Mouse (Mus musculus) kidney, postnatal 0 days (tissue): ENCODE data around the gene Tbc1d1. TPM values are rescaled to one million over a fixed set of nuclear protein-coding genes. Genes with fewer than 3 reads are reported as not detected.

Experiments
- ATAC-seq: fragments of 200-750 bp; cut with Nextera tagmentation; replicated peaks from 2 replicates; pipeline ENCODE4 v1.8.0; 2017; ENCODE audit warnings: low read depth, moderate number of reproducible peaks, moderate TSS enrichment, moderate library complexity; ENCODE audit not compliant: low FRiP score
- DNase-seq: peaks from one replicate; pipeline ENCODE4 v3.0.0-alpha.2; 2016; ENCODE audit warnings: low spot score
- H3K27ac ChIP-seq: fragments of 300-500 bp; sonication (generic); 2 replicates; pipeline ENCODE4 v1.5.1; 2014; ENCODE audit warnings: mild to moderate bottlenecking
- H3K27me3 ChIP-seq: fragments of 300-500 bp; sonication (generic); 2 replicates; pipeline ENCODE4 v1.6.1; 2014; ENCODE audit warnings: low read length, mixed read lengths; ENCODE audit not compliant: insufficient read depth
- H3K36me3 ChIP-seq: fragments of 300-500 bp; sonication (generic); 2 replicates; pipeline ENCODE4 v1.6.1; 2014; ENCODE audit warnings: low read length, mixed read lengths; ENCODE audit not compliant: insufficient read depth
- H3K4me1 ChIP-seq: fragments of 300-500 bp; sonication (generic); replicated peaks from 2 replicates; pipeline ENCODE4 v1.6.1; 2014; ENCODE audit warnings: antibody characterized with exemption, low read length, mixed read lengths; ENCODE audit not compliant: insufficient read depth
- H3K4me2 ChIP-seq: fragments of 300-500 bp; sonication (generic); 2 replicates; pipeline ENCODE4 v1.6.1; 2014; ENCODE audit warnings: mild to moderate bottlenecking, low read length, moderate library complexity, mixed read lengths
- H3K4me3 ChIP-seq: fragments of 300-500 bp; sonication (generic); replicated peaks from 2 replicates; pipeline ENCODE4 v1.5.1; 2014; ENCODE audit warnings: low read depth, low read length
- H3K9ac ChIP-seq: fragments of 300-500 bp; sonication (generic); 2 replicates; pipeline ENCODE4 v1.6.1; 2014; ENCODE audit warnings: low read depth, low read length
- H3K9me3 ChIP-seq: fragments of 300-500 bp; sonication (generic); replicated peaks from 2 replicates; pipeline ENCODE4 v1.6.1; 2016; ENCODE audit warnings: low read length, inconsistent platforms, mixed read lengths
- CTCF ChIP-seq: IDR thresholded peaks from 2 replicates; pipeline ENCODE4 v1.5.1; 2016; ENCODE audit warnings: antibody characterized with exemption, low read depth, mild to moderate bottlenecking, moderate library complexity
- WGBS: fragments of 180-500 bp; shearing (Covaris S2); extraction: QIAGEN DNeasy Blood & Tissue Kit; methylation state at CpG from one replicate; pipeline ENCODE4 v1.1.7; 2014; 5-methylcytosine and 5-hydroxymethylcytosine counted together
- polyA plus RNA-seq: library from polyadenylated mRNA; unstranded; fragments of >200 nt; fragmentation: Nextera tagmentation; extraction: Ambion mirVana; gene quantifications from 2 replicates; pipeline ENCODE4 v1.2.1, GENCODE M21; 2015

The Tbc1d1 gene
- polyA plus RNA-seq, 1 experiment from 2014 or later, result 26.2 TPM

DNA sequence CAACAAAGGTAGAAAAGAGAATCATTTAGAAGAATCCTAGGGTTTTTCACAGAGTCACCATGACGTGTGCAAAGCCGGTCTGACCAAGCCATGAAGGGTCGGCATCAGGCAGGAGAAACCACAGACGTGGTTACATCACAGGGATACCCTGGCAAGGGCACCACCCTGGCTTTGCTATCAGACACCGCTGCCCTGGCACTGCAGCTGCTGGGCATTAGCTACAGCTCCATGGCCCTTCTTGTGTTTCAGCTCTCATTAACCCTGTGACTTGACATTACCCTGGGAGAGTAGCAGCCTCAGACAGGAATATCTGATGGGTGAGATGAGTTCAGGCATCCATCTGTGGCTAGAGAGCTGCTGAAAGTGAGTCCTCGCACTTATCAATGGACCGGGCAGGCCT, 42.5 kb downstream of the Tbc1d1 start:
- 72% methylated on average over 7 of the region's 7 CpGs for WGBS
- H3K4me2 ChIP-seq, result no peak overlapping the region
- no peak for DNase-seq
- no peaks in the 10 kb centered on the region for H3K9me3 ChIP-seq
- H3K27ac ChIP-seq, result no peak overlapping the region
- H3K27me3 ChIP-seq, result no peaks in the 10 kb centered on the region
- no peaks in the 10 kb centered on the region for H3K36me3 ChIP-seq
- 0 out of 2 replicates have a peak, but pooled peaks cover 7% of the 10 kb centered on the region for H3K4me1 ChIP-seq
- no peak for TF ChIP-seq CTCF
- H3K4me3 ChIP-seq, result no peak overlapping the region
- ATAC-seq, result no peak
- H3K9ac ChIP-seq, result no peak overlapping the region

DNA sequence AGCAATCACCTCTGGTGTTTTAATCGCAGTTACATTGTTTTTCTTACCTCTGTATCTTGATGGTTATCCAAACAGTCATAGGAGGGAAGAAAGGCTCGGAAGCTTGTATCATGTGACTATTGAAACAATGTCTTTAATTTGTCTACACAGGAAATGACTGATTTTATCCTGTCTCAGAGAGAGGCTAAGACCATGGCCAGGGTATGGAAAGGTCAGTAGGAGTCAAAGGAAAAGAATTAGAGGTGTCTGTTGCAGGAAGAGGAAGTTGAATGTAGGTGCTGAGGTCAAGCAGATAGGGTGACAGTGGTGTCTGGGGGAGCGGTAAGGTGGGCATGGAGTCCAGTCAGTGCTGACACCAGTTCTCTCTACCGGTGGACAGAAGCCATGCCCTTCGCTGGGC, 45.0 kb downstream of the Tbc1d1 start:
- WGBS, result 28% methylated on average over 5 of the region's 5 CpGs

DNA sequence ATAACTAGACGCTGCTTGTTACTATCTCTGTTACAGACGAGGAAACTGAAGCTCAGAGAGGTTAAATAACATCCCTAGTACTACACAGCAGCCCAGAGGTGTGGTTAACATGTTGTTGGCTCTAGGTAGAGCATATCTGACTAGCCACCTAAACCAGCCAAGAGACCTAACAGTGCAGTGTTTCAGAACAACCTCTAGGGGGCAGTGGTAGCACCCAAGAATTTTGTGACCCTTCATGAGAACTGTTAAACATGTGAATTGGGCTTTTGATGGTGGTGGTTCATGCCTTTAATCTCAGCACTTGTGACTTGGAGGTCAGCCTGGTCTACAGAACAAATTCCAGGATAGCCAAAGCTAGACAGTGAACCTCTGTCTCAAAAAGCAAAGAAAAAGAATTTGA, 46.2 kb downstream of the Tbc1d1 start:
- WGBS, result 34% methylated on average over 2 of the region's 2 CpGs
- no peaks in the 10 kb centered on the region for H3K36me3 ChIP-seq
- peak; percentile 97 for TF ChIP-seq CTCF
- 0 out of 2 replicates have a peak, but pooled peaks cover under 1% of the 10 kb centered on the region for H3K4me1 ChIP-seq
- no peaks in the 10 kb centered on the region for H3K27me3 ChIP-seq
- H3K4me2 ChIP-seq, result no peak overlapping the region
- H3K9ac ChIP-seq, result no peak overlapping the region
- no peak overlapping the region for H3K4me3 ChIP-seq
- H3K27ac ChIP-seq, result no peak overlapping the region
- DNase-seq, result peak; percentile 80
- H3K9me3 ChIP-seq, result no peaks in the 10 kb centered on the region
- ATAC-seq, result no peak

More for the DNA sequence above, 45.0 kb downstream of the Tbc1d1 start:
- DNase-seq (peak; percentile 11), ATAC-seq (no peak)
- no peak overlapping the region for H3K9ac ChIP-seq
- 0 out of 2 replicates have a peak, but pooled peaks cover 7% of the 10 kb centered on the region for H3K4me1 ChIP-seq
- TF ChIP-seq CTCF, result no peak
- H3K9me3 ChIP-seq, result no peaks in the 10 kb centered on the region
- H3K36me3 ChIP-seq, result no peaks in the 10 kb centered on the region
- H3K27me3 ChIP-seq, result no peaks in the 10 kb centered on the region
- H3K4me2 ChIP-seq, result no peak overlapping the region
- H3K4me3 ChIP-seq, result no peak overlapping the region
- H3K27ac ChIP-seq, result no peak overlapping the region

DNA sequence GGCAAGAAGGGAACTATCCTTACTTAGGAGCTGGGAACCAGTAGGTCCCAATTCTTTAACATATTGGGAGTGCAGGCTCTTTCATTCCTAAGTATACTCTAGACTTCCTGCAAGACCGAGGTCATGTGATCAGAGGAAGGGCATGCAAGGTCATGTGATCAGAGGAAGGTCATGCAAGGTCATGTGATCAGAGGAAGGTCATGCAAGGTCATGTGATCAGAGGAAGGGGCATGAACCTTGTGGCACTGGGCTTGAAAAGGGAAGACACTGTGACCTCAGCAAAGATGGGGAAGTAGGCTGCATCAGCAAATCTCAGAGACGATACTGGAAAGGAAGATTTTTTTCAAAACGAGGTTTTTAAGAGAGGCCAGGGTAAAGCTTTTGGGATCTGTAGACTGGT, 49.5 kb downstream of the Tbc1d1 start:
- Histone ChIP-seq H3K9me3 (no peaks in the 10 kb centered on the region), H3K4me3 (no peak overlapping the region), H3K36me3 (no peaks in the 10 kb centered on the region), H3K4me1 (no peaks in the 10 kb centered on the region), H3K27me3 (no peaks in the 10 kb centered on the region), H3K9ac (no peak overlapping the region), H3K4me2 (no peak overlapping the region), H3K27ac (no peak overlapping the region)
- TF ChIP-seq CTCF, result no peak
- ATAC-seq (no peak), DNase-seq (no peak)
- WGBS, result 70% methylated on average over 3 of the region's 3 CpGs

DNA sequence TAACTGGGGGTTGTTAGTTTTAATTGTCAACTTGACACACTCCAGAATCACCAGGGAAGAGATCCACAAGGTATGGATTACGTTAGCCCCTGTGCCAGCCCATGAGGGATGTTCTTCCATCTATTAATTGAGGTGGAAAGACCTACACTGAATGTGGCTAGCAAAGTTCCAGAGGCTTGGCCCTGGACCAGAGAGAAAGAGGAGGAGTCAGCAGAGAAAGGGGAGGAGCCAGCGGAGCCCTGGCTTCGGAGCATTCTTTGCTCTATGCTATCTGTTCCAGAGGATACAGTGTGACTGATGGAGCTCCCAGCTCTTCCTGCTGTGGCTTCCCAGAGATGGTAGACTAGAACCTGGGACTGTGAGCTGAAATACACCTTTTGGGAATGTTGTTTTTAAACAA, 50.3 kb downstream of the Tbc1d1 start:
- H3K4me3 ChIP-seq, result no peak overlapping the region
- no peak overlapping the region for H3K27ac ChIP-seq
- 59% methylated on average over 3 of the region's 3 CpGs for WGBS
- no peaks in the 10 kb centered on the region for H3K4me1 ChIP-seq
- H3K9ac ChIP-seq, result no peak overlapping the region
- H3K36me3 ChIP-seq, result no peaks in the 10 kb centered on the region
- DNase-seq (no peak), ATAC-seq (no peak)
- no peak overlapping the region for H3K4me2 ChIP-seq
- no peak for TF ChIP-seq CTCF
- H3K27me3 ChIP-seq, result no peaks in the 10 kb centered on the region
- no peaks in the 10 kb centered on the region for H3K9me3 ChIP-seq

DNA sequence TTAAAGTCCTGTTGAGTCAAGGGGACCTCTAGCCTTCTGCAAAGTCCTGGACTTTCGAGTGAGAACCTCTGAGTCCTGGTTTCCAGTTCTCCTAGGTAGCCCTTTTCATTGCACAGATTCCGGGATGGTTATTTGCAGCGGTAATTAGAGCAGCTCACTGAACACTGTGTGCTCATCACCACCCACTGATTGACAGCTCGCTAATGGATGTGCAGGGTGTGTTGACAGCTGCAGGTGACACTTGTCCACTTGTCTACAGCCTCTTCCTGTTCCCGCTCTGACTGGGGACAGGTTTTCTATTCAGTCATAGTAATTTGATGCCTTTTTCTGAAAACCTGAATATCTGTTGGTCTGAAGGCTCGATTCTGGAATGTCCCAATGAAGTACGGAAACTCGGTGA, 50.8 kb downstream of the Tbc1d1 start:
- Histone ChIP-seq H3K4me3 (no peak overlapping the region), H3K27ac (no peak overlapping the region), H3K9me3 (no peaks in the 10 kb centered on the region), H3K9ac (no peak overlapping the region), H3K27me3 (no peaks in the 10 kb centered on the region), H3K4me1 (no peaks in the 10 kb centered on the region), H3K36me3 (no peaks in the 10 kb centered on the region), H3K4me2 (no peak overlapping the region)
- whole genome bisulfite sequencing, result 71% methylated on average over 8 of the region's 8 CpGs
- ATAC-seq (no peak), DNase-seq (no peak)
- TF ChIP-seq CTCF, result no peak

DNA sequence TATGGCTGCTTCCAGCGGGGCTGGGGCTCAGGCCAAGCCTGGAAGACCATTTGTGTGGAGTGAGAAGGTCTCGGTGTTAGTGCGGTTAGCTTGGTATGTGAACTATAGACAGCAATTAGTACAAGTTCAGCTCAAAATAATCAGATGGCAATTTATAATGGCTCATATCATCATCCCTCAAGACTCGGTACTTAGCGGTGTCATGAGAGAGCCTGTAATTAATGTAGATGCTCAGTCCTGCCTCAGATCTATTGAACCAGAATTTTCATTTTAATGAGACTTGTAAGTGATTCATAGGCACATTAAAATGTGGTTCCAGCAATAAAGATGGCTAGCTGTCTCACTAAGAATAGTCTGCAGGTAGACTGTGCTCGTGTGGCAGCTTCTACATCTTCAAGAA, 51.7 kb downstream of the Tbc1d1 start:
- H3K27ac ChIP-seq, result no peak overlapping the region
- no peak overlapping the region for H3K9ac ChIP-seq
- H3K4me3 ChIP-seq, result no peak overlapping the region
- H3K4me2 ChIP-seq, result no peak overlapping the region
- peaks cover 7% of the 10 kb centered on the region; the same call in 1 of the 2 replicates for H3K4me1 ChIP-seq
- no peaks in the 10 kb centered on the region for H3K9me3 ChIP-seq
- no peaks in the 10 kb centered on the region for H3K36me3 ChIP-seq
- DNase-seq, result no peak
- TF ChIP-seq CTCF, result no peak
- 90% methylated on average over 6 of the region's 6 CpGs for WGBS
- H3K27me3 ChIP-seq, result no peaks in the 10 kb centered on the region
- no peak for ATAC-seq
